Mouse (Mus musculus): Measurements from ENCODE around the gene Bmpr2.
A peak's percentile ranks its signal among the peaks of the same experiment; 100 is the strongest.

Bmpr2 gene

DNA sequence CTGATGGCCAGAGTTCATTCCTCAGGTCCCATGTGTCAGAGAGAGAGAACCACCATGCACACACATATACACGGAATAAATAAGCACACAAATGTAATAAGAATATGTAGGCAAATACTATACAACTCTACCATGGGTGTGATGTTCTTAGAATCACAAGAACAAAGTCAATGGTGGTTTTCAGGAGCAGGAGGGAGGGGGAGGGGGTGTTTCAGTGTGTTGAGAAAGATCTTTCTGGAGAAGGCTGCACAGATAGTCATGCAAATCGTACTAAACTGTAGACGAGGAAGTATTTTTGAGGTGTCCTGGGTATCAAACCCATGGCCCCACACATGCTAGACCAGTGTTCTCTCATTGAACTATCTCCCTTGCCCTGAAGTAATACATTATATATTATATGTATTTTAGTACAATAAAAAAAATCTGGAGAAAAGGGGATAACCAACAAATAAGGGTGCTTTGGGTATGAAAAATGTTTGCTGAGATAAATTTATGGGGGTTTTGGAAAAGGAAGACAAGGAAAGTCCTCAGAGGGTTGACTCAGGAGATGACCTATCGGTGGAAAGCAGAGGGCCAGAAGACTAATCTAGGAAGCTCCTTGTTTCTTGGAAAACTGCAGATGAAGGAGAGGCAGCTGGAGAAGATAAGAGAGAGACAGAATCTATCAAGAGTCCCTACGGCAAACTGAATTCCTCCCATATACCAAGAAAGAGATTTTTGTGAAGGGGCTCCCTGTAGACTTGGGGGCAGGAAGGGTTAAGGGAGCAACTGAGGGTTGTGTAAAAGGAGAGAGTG lies 138.1 kb downstream of the Bmpr2 start:
- no peak for DNase-seq (ENCODE audit: low spot score)

DNA sequence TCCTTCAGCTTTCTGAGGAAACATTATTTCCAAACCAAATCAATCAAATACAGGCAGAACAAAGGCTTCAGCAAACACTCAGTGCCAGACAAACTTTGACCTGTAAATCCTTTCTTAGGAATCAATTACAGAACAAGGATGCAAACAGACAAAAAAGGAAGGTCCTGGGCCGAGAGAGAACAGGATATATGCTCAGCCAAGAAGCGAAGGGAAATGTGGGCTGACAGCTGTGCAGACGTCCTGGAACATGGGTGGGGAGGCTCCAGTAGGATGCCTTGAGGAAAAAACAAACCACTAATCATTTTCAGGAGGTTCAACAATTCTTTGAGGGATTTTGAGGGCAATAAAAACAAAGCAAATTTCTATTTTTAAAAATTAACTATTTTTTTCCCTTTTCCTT lies 139.4 kb downstream of the Bmpr2 start:
- DNase-seq (ENCODE audit: low spot score): no peak

DNA sequence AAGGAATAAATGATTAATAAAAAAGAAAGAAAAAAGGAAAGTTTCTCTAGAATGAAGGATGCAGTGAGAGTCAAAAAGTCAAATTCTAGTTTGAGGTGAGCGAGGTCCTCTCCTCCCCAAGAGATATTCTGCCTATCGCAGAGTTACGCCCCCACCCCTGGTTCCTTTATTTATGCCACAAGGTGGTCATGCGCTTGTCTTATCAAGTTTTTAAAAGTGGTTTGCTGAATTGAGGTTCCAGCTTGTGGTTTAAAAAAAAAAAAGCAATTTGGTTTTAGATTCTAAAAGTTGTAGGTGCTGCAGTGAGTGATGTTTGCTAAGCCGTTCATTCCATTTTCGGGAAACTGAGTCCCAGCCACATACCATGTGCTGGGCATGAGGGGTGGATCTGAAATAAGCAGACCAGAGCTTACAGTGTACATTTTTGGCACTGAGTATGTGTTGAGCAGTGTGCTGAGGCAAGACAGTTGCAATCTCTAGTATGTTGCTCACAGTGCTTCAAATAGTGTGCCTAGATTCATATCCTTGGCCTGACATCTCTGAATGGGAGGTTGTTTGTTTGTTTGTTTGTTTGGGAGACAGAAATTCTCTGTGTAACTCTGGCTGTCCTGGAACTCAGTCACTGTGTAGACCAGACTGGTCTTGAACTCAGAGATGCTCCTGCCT lies 141.6 kb downstream of the Bmpr2 start:
- DNase-seq (ENCODE audit: low spot score): no peak

DNA sequence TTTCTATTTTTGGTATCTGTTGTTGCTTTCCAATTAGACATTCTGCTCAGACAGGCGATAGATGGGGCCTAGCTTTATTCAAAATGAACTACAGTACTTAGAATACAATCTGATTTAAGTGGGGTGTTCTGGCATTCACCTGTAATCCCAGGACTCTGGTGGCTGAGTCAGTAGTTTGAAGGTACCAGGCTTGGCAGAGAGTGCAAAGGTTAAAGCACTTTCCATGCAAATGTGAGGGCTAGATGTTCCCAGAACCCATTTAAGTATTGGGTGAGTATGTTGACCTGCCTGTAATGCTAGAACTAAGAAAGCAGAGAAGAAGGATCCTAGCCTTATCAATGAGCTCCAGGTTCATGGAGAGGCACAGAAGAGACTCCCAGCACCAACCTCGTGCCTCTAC lies 142.7 kb downstream of the Bmpr2 start:
- no peak for DNase-seq (ENCODE audit: low spot score)

DNA sequence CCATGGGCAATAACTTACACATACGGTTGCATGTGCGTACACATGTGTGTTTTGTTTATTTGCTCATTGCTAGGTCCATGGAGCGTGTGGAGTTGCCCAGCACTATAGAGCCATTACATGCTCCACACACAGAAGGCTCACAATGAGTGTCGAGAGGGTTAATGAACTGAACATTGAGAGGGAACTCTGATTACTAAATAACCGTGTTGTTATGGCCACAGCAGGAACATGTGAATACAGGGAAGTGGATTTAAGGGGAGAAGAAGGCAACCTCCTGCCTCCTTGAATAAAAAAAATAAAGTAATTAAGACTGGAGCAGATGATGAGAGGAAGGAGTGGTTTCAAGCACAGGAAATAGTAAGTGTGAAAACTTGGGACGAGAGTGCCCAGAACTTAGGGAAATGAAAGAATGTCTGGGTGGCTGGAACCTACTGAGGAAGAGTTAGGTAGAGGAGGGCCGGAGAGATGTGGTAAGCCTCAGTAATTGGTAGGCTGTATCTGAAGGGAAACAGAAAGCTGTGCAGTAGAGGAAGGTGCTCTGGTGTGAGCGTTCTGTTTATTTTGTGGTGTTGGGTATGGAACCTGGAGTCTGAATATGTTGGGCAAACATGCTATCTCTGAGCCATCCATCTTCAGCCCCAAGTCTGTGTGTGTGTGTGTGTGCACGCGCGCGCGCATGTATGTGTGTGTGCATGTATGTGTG lies 143.8 kb downstream of the Bmpr2 start:
- DNase-seq (ENCODE audit: low spot score): no peak

DNA sequence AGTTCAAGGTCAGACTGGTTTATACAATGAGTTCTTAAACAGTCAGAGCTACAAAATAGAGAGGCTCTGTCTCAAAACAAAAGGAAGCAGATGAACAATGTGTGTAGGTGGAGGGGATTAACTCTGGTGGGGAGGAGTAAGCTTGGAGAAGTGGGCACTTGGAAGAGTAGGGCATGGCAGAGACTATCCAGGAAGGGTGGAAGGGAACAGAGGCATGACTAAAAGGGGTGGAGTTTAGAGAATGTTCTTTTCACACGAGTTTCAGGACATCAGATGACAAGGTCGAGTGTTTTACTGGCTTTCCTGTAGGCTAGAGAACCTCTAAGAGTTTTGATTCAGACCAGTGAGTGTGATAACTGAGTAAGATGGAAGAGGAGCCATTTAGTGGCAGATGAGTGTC lies 144.5 kb downstream of the Bmpr2 start:
- no peak for DNase-seq (ENCODE audit: low spot score)

DNA sequence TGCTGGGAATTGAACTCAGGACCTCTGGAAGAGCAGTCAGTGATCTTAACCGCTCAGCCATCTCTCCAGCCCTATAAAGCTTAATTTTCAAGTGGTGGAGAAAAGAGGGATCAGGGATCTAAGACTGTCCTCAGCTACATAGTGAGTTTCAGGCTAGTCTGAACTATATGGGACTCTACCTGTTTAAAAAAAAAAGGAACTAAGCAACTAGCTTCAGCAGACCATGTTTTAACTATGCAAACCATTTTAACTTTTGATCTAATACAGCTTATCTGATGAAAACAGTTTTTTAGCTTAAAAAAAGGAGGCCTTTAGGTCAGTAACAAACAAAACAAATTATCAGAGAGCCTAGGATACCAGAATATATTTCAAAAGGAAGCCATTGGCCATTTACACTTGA lies 147.7 kb downstream of the Bmpr2 start:
- no peak for DNase-seq (ENCODE audit: low spot score)

DNA sequence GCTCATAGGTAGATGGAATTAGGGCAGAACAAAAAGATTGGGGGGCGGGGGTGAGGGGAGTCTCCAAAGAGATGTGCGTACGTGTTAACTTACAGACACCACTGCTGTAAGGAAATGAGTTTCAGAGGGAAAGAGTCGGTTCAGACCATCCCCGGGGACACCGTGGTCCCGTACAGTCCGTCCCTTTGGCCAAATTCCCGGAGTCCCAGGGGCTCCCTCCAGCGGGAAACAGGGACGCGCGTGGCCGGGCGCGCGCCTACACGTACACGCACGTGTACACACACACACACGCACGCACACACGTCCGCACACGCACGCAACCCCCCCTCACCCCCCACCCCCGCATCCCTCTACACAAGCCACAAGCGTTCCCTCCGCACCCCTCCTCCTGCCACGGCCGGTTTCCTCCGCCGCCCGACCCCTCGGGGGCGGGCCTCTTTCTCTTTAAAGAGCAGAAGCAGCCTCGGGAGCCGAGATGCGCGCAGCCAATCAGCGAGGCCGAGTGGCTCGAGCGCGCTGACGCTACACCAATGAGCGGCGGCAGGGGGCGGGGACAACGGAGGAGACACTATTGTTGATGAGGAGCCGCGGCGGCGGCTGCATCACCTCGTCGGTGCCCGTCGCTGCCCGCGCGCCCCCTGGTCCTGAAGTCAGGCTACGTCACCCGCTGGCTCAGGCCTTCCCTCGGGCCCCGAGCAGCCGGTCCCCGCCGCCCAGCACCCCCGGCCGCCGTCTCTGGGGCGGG lies 149.4 kb downstream of the Bmpr2 start, which contains the start of gene Fam117b:
TSS of gene Fam117b (plus strand) at position 594 of the 745 bp plus-strand sequence.
- DNase-seq (ENCODE audit: low spot score): peak; percentile 98

DNA sequence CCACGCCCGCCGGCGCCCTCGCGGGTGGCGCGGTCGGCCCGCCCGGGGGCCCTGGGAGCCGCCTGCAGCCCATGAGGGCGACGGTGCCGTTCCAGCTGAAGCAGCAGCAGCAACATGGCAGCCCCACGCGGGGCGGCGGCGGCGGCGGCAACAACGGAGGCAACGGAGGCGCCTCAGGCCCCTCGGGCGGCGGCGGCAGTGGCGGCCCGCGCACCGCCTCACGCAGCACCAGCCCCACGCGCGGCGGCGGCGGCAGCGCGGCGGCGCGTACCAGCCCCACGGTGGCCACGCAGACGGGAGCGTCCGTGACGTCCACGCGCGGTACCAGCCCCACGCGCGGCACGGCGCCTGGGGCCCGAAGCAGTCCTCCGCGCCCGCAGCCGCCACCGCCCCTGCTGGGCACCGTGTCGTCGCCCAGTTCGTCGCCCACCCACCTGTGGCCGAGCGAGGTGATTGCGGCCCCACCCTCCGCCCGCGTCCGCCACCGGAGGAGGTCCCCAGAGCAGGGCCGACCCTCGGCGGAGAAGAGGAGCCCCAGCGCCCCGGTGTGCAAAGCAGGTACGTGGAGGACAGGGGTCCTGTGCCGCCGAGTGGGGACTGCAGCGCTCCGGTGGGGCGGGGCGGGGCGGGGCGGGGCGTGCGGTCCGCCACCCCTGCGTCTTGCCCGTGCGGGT lies 150.1 kb downstream of the Bmpr2 start:
- peak; percentile 55 for DNase-seq (ENCODE audit: low spot score)

DNA sequence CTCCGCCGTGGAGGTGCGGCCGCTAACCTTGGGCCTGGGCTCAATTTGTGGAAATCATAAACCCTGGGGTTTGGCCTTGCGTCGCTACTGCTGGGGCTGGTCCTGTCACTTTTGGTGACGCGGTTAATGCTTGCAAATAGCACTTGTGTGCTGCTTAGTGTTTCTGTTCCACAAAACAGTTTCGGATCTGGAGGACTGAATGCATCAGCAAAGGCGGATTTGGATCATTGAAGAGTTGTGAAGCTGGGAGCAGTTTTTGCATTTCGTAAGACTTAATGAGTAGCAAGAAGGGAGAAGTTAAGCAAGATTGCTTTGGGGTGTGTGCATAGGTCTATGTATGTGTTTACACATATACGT lies 150.6 kb downstream of the Bmpr2 start:
- DNase-seq (ENCODE audit: low spot score): no peak

DNA sequence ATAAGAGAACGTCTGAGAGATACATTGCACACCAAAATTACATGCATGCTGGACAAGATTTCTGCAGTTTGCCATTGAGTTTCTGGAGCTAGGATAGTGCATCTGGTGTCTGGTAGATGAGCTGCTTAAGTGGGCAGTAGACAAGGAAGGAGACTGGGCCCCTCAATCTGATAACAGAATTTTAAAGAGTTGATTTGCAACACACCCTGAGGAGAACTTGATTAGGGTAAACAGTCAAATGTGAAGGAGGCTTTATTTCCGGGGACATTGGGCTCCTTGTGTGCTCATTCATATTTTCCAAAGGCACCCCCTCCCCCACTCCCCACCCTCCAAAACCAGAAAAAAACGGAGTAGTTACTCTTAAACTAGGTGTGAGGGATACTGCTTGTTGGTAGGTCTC lies 151.6 kb downstream of the Bmpr2 start:
- DNase-seq (ENCODE audit: low spot score): no peak

DNA sequence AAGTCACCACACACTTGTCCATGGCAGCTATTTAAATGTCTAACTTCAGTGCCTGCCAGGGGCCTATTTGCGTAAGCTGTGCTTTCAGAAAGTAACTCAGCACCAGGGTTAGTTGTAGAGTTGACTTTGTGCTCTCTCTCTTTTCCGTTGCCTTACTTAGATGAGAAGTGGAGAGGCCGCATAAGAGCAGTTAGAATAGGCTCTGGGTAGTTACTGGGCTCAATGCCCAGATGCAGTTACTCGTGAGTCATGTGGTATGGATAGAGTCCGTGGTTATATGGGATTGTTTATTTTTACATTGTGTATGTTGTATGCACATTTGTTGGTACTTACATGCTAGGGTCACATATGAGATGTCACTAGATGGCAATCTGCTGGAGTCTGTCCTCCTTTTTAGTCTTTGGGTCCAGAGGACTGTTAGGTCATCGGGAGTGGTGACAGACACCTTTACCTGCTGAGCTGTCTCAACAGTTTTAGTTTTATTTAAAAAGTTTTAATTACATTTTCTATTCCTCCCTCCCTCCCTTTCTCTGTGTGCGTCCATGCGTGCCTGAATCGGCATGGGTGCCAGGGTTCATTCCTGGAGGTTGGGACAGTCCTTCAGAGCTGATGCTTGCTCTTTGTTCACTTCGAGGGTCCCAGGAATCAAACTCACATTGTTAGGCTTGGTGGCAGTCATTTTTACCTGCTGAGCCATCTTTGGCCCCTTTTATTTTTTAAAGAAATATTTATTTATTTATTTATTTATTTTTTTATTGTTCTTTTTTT lies 152.8 kb downstream of the Bmpr2 start:
- no peak for DNase-seq (ENCODE audit: low spot score)

DNA sequence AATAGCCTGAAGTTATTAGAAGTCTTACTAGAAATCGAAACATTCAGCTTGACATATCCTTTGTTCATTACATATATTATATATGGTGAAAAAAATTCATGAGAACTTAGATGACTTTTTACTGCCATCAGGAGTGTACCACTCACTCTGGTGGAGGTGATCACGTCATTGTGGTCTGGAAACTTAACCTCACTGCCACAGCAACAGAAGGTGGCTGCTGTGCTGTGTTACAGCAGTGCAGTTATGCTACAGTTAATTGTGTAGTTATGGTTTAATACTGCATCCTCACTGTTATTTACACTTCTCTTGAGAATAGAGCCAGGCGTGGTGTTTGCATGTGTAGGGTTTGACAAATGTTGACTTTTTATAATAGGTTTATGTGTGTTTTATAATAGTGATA lies 154.2 kb downstream of the Bmpr2 start:
- no peak for DNase-seq (ENCODE audit: low spot score)

DNA sequence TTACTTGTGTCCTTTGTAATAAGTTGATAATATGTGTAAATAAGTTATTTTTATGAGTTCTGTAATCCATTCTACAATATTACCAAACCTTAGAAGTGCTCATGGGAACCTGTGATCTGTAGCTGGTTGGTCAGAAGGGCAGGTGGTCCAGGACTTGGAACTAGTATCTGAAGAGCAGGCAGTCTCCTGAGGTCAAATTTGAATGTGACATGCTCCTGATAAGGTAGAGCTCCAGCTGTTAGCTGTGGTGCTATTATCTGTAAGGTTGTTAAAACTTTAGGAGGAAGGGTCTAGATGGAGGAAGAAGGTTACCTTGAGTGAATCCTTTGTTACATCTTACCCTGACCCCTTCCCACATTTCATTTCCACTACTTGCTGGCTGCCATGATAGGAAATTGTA lies 154.9 kb downstream of the Bmpr2 start:
- no peak for DNase-seq (ENCODE audit: low spot score)

DNA sequence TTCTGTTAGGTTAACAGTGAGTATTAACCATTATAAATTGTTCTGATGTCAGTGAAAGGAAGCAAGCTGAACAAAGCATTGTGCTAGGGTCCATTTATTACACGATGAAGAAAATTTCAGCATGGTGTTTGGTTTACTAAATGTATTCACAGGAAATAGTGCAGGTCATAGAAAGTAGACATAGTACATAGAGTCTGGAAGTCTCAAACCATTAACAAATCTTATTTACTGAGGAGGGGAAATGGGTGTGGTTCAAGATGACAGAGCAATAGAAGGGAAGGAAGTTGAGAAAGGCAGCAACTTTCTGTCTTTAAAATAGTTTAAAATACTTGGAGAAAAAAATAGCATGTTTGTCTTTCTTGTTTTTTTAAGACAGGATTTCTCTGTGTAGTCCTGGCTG lies 160.0 kb downstream of the Bmpr2 start:
- no peak for DNase-seq (ENCODE audit: low spot score)

DNA sequence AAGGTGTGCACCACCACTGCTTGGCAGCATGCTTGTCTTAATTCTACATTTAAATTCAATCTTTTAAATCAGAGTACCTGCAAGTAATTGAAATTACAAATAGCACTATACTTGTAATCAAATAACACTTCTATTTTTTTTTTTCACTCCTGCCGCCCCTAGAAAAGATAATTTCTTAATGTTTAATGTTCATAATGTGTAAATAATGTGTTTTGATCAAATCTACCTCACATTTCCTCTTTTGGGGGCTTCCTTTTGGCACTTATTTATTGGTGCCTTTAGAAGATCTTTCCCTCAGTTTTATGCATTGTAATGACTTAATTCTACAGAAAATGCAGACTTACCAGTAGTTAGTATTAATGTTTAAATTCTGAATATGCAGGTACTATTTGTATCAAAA lies 160.5 kb downstream of the Bmpr2 start:
- DNase-seq (ENCODE audit: low spot score): no peak

DNA sequence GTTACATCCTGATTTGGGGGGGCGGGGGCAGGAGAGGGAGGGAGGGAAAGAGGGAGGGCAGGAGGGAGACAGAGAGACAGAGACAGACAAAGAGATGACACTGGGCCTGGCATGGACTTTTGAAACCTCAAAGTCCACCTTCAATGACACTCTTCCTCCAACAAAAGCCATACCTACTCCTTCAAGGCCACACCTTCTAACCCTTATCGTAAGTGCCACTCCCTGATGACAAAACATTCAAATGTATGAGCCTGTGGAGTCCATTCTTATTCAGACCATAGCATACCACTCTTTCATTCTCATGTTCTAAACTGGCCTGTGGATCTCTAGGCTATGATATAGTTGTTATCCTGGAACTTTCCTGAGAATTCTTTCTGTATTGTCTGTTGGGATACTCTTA lies 161.2 kb downstream of the Bmpr2 start:
- no peak for DNase-seq (ENCODE audit: low spot score)

DNA sequence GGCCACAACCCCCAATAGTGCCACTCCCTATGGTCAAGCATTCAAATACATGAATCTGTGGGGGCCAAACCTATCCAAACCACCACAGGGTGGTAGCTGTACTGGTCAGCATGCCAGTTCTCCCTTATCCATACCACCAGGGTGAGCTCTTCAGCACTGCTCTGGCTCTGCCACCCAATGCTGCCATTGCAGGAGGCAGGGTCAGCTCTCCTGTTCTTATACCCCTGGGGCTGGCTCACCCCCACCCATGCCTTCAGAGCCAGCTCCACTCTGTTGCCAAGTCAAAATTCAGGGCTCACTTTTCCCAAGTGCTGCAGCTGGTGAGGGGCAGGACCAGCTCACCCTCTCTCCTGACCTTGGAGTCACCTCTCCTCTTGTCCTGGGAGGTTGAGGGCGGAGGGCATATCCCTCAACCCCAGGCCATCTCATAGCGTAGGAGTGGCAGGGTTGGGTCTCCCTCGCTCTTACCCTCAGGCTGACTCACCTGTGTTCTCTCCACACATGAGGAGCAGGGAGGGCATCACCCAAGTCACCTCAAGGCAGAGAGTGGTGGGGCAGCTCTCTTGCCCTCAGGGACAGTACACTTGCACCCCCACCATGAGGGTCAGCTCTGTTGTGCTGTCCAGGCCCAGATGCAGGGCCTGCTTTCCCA lies 162.9 kb downstream of the Bmpr2 start:
- no peak for DNase-seq (ENCODE audit: low spot score)

DNA sequence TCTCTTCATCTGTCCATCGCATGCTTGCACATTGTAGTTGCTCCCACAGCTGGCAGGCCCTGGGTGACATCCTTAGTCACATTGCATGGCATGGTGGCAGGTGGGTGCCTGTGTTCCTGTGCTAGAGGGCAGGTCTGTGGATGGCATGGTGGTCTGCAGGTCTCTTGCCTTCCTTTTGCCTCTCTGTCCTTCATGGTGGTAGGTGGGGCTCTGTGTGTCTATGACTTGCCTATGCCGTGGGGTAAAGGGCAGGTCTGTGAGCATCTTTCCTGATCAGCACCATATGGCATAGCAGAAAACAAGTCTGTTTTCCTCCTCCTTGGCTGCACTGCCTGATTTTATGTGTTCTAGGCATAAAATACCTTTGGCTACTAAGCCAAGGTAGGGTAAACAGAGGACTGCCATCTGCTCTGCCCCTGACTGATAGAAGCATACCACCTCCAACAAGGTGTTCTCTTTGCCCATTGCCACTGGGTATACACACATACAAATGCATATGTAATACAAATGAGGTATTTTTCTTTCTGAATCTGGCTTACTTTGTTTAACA lies 164.0 kb downstream of the Bmpr2 start:
- no peak for DNase-seq (ENCODE audit: low spot score)

Measured in retina, embryonic 14.5 days (tissue).